Mouse (Mus musculus): Measurements from ENCODE around the gene Gm21293.
"Not testable (repeated sequence)": the region's sequence is repeated elsewhere in the genome, so short reads cannot be mapped to it uniquely, and the experiment has no call there.

DNA sequence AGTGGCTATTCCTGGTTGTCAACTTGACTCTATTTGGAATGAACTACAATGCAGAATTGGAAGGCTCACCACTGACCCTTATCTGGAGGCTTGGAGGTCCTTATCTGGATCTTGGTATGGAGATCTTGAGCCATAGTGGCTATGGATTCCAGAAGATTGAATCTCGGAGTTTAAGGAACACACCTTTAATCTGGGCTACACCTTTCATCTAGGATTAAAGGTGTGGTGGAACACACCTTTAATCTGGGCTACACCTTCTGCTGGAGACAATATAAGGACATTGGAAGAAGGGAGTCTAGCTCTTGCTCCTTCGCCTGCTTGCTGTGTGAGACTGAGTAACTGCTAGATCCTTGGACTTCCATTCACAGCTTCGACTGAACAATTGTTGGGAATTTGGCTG lies 16.9 kb downstream of the Gm21293 start, which contains the start of gene Gm8764:
- not testable (repeated sequence) for TF ChIP-seq POLR2A (IDR thresholded peaks at IDR 0.05; ENCODE audit: extremely low read depth, insufficient read depth, low read length); CTCF (IDR thresholded peaks at IDR 0.05; ENCODE audit: low read depth, low read length)
